Mouse (Mus musculus): ENCODE data around the gene Dnajb4.

Dnajb4 gene

GRCm38 (mm10) chr3:152171862-152172261 lies 38.2 kb downstream of the Dnajb4 start:
- no peak for DNase-seq (ENCODE audit: low spot score)

DNA sequence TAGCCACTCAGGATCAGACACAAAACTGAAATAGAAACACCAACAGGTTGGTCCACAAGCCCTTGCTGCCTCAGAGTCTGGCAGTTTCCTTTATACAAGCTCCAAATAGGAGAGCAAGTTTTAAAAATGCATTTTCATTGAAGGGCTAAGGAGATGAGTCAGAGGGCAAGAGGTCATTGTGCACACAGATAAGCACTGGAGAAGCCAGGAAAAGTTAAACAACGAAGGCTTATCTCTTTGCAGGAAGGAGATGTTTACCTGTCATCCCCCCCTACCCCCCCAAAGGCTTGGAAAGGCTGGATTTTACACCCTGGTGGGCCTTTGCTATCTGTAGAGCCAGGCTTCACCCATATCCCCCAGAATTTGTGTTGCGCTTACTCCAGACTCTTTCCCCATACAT lies 38.9 kb downstream of the Dnajb4 start:
- DNase-seq (ENCODE audit: low spot score) = no peak

DNA sequence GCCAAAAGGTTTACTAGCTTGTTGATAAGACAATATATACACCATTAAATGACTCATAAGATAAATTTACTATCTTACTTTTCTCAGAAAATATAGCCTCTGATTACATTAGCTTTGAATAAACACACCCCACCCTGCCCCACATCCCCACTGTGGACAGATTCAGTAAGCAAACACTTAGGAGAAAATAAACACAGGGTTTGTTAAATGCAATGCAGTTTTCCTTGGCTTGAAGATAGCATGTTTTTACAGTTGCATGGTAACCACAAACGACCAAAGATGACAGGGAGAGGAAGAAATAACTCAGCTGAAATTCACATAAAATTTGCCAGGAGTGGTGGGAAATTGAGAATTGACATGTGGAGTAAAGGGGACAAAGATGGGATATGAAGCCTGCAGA lies 39.7 kb downstream of the Dnajb4 start:
- no peak for DNase-seq (ENCODE audit: low spot score)

GRCm38 (mm10) chr3:152168007-152168406 lies 42.1 kb downstream of the Dnajb4 start:
- DNase-seq (ENCODE audit: low spot score) = no peak

DNA sequence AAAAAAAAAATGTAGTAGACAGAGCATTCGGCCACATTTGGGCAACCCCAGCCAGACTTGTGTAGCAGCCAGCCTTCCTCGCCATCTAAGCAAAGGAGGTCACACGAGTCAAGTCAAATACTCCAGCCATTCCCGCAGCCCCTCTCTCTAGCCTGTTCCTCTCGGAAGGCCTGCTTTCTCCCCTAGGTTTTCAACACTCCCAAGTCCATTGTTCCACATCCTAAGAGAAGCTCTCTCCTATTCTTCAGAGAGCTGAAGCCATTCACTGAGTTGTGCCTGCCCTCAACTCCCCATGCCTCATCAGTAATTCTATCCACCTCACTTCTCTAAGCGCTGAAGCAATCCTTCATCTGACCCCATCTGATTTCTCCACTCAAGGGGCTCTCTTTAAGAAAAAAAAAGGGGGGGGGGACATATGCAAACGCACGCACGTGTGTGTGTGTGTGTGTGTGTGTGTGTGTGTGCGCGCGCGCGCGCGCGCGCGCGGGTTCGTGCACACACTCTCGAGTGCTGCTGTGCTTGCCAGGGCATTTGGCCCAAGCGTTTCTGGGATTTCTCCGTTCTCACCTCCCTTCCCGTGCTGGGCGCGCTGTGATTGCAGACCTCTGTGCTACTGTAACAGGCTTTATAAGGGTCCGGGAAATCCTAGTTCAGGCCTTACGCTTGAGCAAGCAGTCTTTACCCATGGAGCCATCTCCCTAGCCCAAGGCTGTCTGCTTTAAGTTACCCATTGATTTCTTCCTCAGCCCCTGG lies 43.2 kb downstream of the Dnajb4 start:
- DNase-seq (ENCODE audit: low spot score) = no peak

GRCm38 (mm10) chr3:152166099-152166423 lies 44.0 kb downstream of the Dnajb4 start, which contains the start of gene Gipc2:
Gene Gipc2, minus strand, starts transcription at chr3:152166230.
- DNase-seq (ENCODE audit: low spot score) = no peak

DNA sequence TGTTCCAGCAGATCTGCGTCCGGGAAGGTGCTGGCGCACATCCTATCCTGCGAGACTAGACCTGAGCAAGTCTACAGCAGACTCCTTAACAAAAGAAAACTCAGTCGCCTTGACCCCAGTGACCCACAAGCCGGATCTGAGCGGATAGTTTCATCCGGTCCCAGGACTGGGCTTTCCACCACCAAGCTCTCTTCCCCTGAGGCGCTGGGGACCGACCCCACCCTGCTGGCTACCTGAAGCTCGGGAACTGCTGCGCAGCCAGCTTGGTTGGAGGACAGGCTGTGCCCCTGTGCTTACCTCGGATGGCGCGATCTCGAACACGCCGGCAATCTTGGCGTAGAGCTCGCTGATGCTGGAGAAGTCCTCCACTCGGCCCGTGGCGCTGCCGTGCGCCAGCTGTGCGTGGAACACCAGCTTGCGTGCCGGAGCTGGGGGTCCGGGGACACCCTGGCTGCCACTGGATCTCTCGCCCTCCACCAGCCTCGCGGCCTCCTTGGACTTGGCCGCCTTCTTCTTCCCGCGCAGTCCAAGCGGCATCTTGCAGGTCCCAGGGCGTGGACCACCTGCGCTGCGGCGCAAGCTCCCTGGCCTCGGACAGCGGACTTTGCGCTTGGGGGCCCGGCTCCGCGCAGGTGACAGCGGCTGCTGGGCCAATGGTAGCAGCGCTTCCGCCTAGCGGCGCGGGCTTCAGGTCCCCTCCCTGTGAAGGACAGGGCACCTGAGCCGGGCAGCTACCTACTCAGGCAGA lies 44.6 kb downstream of the Dnajb4 start:
- no peak for DNase-seq (ENCODE audit: low spot score)

DNA sequence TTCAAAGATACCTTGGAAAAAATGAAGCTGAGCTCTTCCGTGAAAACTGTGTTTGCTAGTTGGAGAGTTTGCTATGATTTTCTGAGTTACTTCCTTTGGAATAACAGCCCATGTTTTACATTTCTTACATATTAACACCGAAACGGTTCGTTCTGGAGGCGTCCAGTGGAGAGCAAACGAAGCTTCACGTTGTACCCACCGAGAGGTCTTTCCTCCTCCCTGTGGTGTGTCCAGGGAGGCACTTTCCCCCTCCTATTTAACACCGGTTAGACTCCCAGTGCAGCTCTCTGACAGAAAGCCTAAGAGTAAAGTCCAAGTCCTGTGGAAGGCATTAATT lies 45.1 kb downstream of the Dnajb4 start:
- no peak for DNase-seq (ENCODE audit: low spot score)

DNA sequence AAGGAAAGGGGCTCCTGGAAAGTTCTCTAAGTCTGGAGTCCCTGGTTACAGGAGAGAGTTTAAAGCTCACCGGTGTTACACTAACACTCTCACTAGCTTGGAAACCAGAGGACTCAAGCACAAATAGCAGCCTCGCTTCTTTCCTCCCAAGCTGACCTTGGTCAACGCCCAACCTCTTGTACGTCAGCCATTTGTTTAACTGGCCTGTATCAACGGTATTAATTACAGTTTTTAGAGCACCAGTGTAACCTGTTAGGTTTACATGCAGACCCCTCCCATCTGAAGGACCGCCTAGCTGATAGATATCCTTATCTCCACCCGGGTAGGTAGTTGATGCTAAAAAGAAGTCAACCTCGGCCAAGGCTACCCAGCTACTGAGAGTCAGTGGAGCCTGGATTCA lies 46.8 kb downstream of the Dnajb4 start:
- no peak for DNase-seq (ENCODE audit: low spot score)

DNA sequence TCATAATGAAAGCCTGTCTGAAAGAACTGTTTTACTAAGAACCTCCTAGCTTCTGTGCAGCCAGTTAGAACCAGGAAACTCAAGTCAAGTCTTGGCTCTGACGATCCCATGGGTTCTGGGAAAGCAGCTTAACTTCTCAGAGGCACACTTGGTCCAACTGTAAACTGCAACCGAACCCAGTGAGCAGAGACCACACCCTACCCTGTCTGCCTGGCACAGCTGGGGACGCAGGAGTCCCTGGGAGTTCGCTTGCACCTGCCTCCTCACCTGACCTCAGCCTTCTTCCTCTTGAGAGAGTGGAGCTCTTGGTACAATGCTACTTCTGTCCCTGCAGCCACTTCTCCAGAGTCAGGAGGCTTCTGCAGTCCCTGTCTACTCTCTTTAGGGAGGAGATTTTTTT lies 49.5 kb downstream of the Dnajb4 start:
- no peak for DNase-seq (ENCODE audit: low spot score)

DNA sequence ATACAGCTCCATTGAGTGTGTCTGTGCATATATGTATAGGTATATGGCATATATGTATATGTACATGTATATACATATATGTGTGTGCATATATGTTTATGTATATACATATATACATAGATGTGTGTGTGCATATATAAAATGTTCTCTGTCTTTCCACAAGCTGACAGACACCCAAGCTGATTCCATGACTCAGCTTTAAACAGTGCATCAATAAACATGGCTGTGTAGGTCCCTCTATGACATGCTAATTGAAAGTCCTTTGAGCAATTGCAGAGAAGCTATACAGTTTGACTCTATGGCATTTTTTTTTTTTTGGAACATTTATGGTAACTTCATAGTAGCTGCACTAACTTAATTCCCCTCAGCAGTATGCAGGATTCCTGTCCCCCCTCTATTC lies 50.8 kb downstream of the Dnajb4 start:
- no peak for DNase-seq (ENCODE audit: low spot score)

DNA sequence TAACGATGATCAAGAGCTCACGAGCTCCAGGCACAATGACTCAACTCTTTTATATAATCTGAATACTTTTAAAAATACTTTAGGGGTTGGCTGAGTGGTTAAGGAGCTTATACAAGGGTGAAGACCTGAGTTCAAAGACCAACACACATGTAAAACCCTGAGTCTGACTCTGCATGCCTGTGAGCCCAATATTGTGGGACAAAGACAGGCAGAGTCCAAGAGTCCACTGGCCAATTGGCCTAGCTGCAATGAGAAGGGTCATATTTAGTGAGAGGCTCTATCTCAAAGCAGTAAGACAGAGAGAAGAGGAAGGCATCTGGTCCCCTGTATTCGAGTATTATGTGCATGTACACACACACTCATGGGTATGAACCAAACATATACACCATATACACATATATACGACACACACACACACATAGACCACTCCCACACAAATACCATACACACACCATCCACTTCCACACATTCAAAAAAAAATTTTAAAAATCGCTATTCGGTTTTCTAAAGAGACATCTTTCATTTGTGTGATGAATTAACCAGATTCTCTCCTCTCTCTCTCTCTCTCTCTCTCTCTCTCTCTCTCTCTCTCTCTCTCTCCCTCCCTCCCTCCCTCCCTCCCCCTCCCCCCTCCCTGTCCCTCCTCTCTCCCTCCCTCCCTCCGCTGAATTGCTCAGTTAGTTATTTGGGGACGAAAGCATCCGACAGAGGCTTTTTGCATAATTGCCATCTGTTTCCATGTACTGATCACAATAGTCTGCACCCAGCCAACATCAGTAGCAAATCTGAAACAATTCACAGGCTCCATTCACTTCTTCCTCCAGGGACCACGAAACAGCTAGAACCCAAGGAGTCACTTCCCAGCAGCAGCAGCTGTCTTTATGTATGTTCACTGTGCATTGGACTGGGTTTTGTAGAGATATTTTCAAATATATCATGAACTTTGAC lies 51.5 kb downstream of the Dnajb4 start:
- DNase-seq (ENCODE audit: low spot score) = no peak

GRCm38 (mm10) chr3:152156816-152157496 lies 53.1 kb downstream of the Dnajb4 start:
- DNase-seq (ENCODE audit: low spot score) = no peak

GRCm38 (mm10) chr3:152155296-152155948 lies 54.7 kb downstream of the Dnajb4 start:
- DNase-seq (ENCODE audit: low spot score) = no peak

- no peak for DNase-seq (ENCODE audit: low spot score)
Observed at GRCm38 (mm10) chr3:152154095-152154494, 56.0 kb downstream of the Dnajb4 start.

- no peak for DNase-seq (ENCODE audit: low spot score)
Observed at GRCm38 (mm10) chr3:152153152-152153551, 57.0 kb downstream of the Dnajb4 start.

- peak; percentile 36 for DNase-seq (ENCODE audit: low spot score)
Observed at GRCm38 (mm10) chr3:152152483-152152804, 57.7 kb downstream of the Dnajb4 start.

DNA sequence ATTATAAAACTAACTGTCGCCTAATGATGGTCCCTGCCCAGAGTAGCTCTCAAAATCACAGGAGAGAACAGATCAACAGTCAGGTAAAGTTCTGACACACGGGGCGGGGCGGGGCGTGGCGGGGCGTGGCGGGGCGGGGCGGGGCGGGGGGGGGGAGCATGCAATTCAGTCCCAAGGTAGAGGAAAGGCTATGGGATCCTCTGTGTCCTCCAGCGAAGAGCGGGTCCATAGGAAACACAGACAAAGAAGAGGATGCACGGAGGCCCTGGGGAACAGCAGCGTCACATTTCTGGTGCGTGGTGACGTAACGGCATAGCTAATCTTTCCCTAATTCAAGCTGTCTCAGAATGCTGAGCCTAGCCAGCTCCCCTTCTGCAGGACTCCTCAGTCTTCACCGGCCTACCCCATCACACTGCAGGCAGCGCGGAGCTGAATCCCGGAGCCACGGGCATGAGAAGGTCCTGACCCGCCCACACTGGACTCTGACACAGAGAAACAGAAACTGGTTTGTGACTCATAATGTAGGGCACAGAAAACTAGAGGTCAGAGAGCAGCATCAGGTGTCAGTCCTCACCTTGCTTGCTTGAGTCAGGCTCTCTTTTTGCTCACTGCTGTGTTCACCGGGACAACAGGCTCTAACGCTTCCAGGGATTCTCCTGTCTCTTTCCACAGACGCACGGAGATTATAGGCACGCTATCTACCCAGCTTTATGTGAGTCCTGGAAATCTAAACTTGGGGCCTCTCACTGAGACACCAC lies 58.2 kb downstream of the Dnajb4 start:
- DNase-seq (ENCODE audit: low spot score) = no peak

- DNase-seq (ENCODE audit: low spot score) = no peak
Observed at GRCm38 (mm10) chr3:152149863-152150262, 60.2 kb downstream of the Dnajb4 start.

DNA sequence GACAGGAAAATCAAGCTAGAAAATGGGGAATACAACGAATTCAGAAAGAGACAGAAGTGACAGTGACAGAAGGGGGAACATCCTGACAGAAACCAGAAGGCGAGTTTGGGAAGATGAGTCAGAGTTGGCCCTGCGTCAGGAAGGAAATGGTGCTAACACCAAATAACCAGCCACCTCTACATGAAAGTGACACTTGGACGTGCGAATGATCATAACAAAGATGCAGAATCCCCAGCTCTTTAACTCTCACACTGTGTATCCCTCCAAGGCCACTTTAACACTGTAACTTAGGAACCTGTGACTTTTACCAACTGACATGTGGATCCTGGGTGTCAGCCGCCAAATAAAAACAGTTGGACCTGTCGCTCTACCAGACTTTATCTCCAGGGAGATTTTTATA lies 60.7 kb downstream of the Dnajb4 start:
- DNase-seq (ENCODE audit: low spot score) = no peak
